Mouse (Mus musculus): ENCODE measurements around the gene Matn3.

DNA sequence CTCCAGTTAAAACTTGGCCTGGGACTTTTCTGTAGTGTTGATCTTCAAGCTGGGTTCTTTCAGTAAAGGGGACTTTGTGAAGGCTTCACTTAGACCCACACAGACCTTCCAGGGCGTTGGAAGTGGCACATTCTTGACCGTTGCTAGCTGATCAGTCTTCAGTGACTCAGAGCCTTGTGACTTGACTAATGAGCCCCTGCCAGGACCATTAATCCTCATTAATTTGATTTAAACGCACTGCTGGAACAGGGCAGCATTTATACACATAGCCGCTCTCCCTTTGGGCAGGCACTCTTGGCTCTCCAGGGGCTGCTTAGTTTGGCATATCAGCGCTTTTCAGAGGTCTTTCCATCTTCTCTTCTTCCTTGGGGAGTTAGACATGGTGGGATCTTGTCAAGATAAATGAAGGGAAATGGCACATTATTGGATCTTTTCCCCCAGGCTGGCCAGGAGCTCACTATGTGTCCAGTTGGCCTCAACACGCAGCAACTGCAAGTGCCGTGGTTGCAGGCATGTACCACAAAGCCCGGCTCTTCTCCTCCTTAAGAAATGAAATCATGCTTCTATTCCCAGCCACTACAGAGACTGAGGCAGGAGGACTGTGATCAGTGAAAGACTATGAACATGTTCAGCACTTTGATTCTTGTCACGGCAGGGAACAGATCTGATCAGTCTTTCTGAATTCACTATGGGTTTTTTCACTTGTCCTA lies 14.0 kb downstream of the Matn3 start:
- no peak for TF ChIP-seq GATA2 (IDR thresholded peaks at IDR 0.05; ENCODE audit: borderline replicate concordance, low read depth, low read length)
- no peak for TF ChIP-seq CTCF (IDR thresholded peaks at IDR 0.05; ENCODE audit: low read depth, low read length)
